Mouse (Mus musculus) CH12.LX (cell line): Measurements from ENCODE around the gene Esrra. TPM values are rescaled to one million over a fixed set of nuclear protein-coding genes. Genes with fewer than 3 reads are reported as not detected.

Experiments
- DNase-seq: peaks from one replicate; pipeline ENCODE4 v3.0.0-alpha.2; 2013; ENCODE audit errors: extremely low read depth
- H3K27ac ChIP-seq: 2 replicates; pipeline ENCODE4 v1.5.1; 2012; ENCODE audit warnings: low read depth, mild to moderate bottlenecking, control low read depth, moderate library complexity; ENCODE audit not compliant: insufficient read depth
- H3K27me3 ChIP-seq: replicated peaks from 2 replicates; pipeline ENCODE3; 2012; ENCODE audit warnings: inconsistent platforms
- H3K36me3 ChIP-seq, 2 experiments: replicated peaks in 1 of 2; 2 replicates each; pipeline versions ENCODE3 to v1.6.1; 2012; ENCODE audit warnings: inconsistent platforms in 1 of 2, low read length in 1 of 2, mild to moderate bottlenecking in 1 of 2, mixed read lengths in 1 of 2, moderate library complexity in 1 of 2; ENCODE audit not compliant: control insufficient read depth in 1 of 2, insufficient read depth in 1 of 2
- H3K4me1 ChIP-seq, 2 experiments: 2 replicates each; pipeline ENCODE4 v1.6.1; 2012; ENCODE audit warnings: inconsistent platforms in 1 of 2, moderate library complexity in 1 of 2; ENCODE audit not compliant: insufficient read depth in 2 of 2, control insufficient read depth in 1 of 2
- H3K4me2 ChIP-seq: 2 replicates; pipeline ENCODE4 v1.6.1; 2012; ENCODE audit warnings: low read depth, mild to moderate bottlenecking, control low read depth; ENCODE audit not compliant: poor library complexity, insufficient read depth, severe bottlenecking
- H3K4me3 ChIP-seq, 3 experiments: fragments of 150-350 bp in 1 of 3; sonication (generic) in 1 of 3; replicated peaks in 1 of 3; 2 replicates each; pipeline versions ENCODE3 to v1.5.1; 2011 to 2012; ENCODE audit warnings: low read depth in 2 of 3, low read length in 2 of 3, mild to moderate bottlenecking in 2 of 3, moderate library complexity in 2 of 3, control low read depth in 1 of 3, improper control_type of control experiment in 1 of 3, inconsistent platforms in 1 of 3, mixed read lengths in 1 of 3; ENCODE audit not compliant: poor library complexity in 1 of 3
- H3K79me2 ChIP-seq: replicated peaks from 2 replicates; pipeline ENCODE4 v1.6.1; 2012; ENCODE audit warnings: mild to moderate bottlenecking, moderate library complexity; ENCODE audit not compliant: control insufficient read depth, poor library complexity, insufficient read depth, severe bottlenecking; ENCODE audit errors: extremely low read depth
- H3K9ac ChIP-seq: 2 replicates; pipeline ENCODE4 v1.6.1; 2012; ENCODE audit warnings: low read depth, mild to moderate bottlenecking, control low read depth, moderate library complexity; ENCODE audit not compliant: insufficient read depth
- H3K9me3 ChIP-seq: replicated peaks from 2 replicates; pipeline ENCODE3; 2012; ENCODE audit warnings: low read length, inconsistent platforms, mixed read lengths
- CHD1 ChIP-seq: IDR thresholded peaks from 2 replicates; pipeline ENCODE4 v1.6.1; 2012; ENCODE audit warnings: low read depth, low read length, improper control_type of control experiment, inconsistent platforms
- ELF1 ChIP-seq: IDR thresholded peaks from 2 replicates; pipeline ENCODE4 v1.6.1; 2014; ENCODE audit warnings: low read depth, mild to moderate bottlenecking, inconsistent platforms, low read length, improper control_type of control experiment
- HCFC1 ChIP-seq: IDR thresholded peaks from 2 replicates; pipeline ENCODE4 v1.6.1; 2012; ENCODE audit warnings: low read depth, mild to moderate bottlenecking, inconsistent platforms, low read length, improper control_type of control experiment
- IRF4 ChIP-seq: IDR thresholded peaks from 2 replicates; pipeline ENCODE4 v1.6.1; 2014; ENCODE audit warnings: low read depth, mild to moderate bottlenecking, inconsistent platforms, low read length, improper control_type of control experiment
- JUN ChIP-seq: IDR thresholded peaks from 2 replicates; pipeline ENCODE4 v1.6.1; 2011; ENCODE audit warnings: low read depth, mild to moderate bottlenecking, low read length, improper control_type of control experiment, moderate library complexity; ENCODE audit not compliant: insufficient read depth
- JUND ChIP-seq: conservative IDR thresholded peaks from 2 replicates; pipeline ENCODE4 v1.6.1; 2011; ENCODE audit warnings: low read depth, low read length, improper control_type of control experiment
- KAT2A ChIP-seq: IDR thresholded peaks from 2 replicates; pipeline ENCODE4 v1.6.1; 2012; ENCODE audit warnings: low read length, improper control_type of control experiment, inconsistent platforms; ENCODE audit not compliant: insufficient replicate concordance
- MXI1 ChIP-seq: IDR thresholded peaks from 2 replicates; pipeline ENCODE4 v1.6.1; 2011; ENCODE audit warnings: mild to moderate bottlenecking, low read depth, low read length, improper control_type of control experiment
- NRF1 ChIP-seq: IDR thresholded peaks from 2 replicates; pipeline ENCODE4 v1.6.1; 2014; ENCODE audit warnings: low read depth, mild to moderate bottlenecking, inconsistent platforms, low read length, improper control_type of control experiment, moderate library complexity
- RAD21 ChIP-seq: IDR thresholded peaks from 2 replicates; pipeline ENCODE4 v1.6.1; 2011; ENCODE audit warnings: low read depth, mild to moderate bottlenecking, low read length, improper control_type of control experiment, moderate library complexity
- SMC3 ChIP-seq: IDR thresholded peaks from 2 replicates; pipeline ENCODE4 v1.6.1; 2011; ENCODE audit warnings: low read depth, low read length, improper control_type of control experiment
- TCF12 ChIP-seq: IDR thresholded peaks from 2 replicates; pipeline ENCODE4 v1.6.1; 2014; ENCODE audit warnings: low read depth, mild to moderate bottlenecking, inconsistent platforms, low read length, improper control_type of control experiment
- USF1 ChIP-seq: IDR thresholded peaks from 2 replicates; pipeline ENCODE4 v1.6.1; 2014; ENCODE audit warnings: low read depth, mild to moderate bottlenecking, inconsistent platforms, low read length, improper control_type of control experiment
- USF2 ChIP-seq: conservative IDR thresholded peaks from 2 replicates; pipeline ENCODE4 v1.6.1; 2011; ENCODE audit warnings: low read depth, low read length, improper control_type of control experiment
- ZC3H11A ChIP-seq: IDR thresholded peaks from 2 replicates; pipeline ENCODE4 v1.6.1; 2012; ENCODE audit warnings: low read depth, mild to moderate bottlenecking, inconsistent platforms, low read length, improper control_type of control experiment
- ZMIZ1 ChIP-seq: IDR thresholded peaks from 2 replicates; pipeline ENCODE4 v1.6.1; 2012; ENCODE audit warnings: low read depth, mild to moderate bottlenecking, inconsistent platforms, low read length, improper control_type of control experiment
- ZNF384 ChIP-seq: IDR thresholded peaks from 2 replicates; pipeline ENCODE4 v1.6.1; 2012; ENCODE audit warnings: low read depth, low read length, improper control_type of control experiment, inconsistent platforms
- dilution Hi-C: fragments of 300-500 bp; cut with MboI; formaldehyde crosslinking; loops from 2 replicates; pipeline ENCODE4 v1.14.3; 2020; ENCODE audit warnings: low sequenced_read_pairs; ENCODE audit not compliant: extremely low pct_unique_long_range_greater_than_20kb, extremely low pct_ligation_motif_present
- in situ Hi-C: fragments of 300-500 bp; cut with MboI; formaldehyde crosslinking; loops from 3 replicates; pipeline ENCODE4 v1.14.3; 2019; ENCODE audit warnings: low sequenced_read_pairs, low pct_ligation_motif_present, low pct_unique_long_range_greater_than_20kb, mixed read lengths
- polyA plus RNA-seq: library from polyadenylated mRNA; unstranded; fragments of >175 nt; gene quantifications from 2 replicates; pipeline ENCODE4 v1.2.1, GENCODE M21; 2012; ENCODE audit warnings: low read depth; ENCODE audit not compliant: insufficient read length
- total RNA-seq, 2 experiments: library from RNA; depleted of rRNA; stranded (reverse); fragments of 300-350 nt in 1 of 2; fragments of >200 nt in 1 of 2; gene quantifications; 2 replicates each; pipeline ENCODE4 v1.2.3; 2012 to 2014

The Esrra gene
- total and polyA plus RNA-seq, 3 experiments = 13.6 to 28.7 (median 15.6) TPM

- dilution Hi-C loops = no loop called here
- no peak overlapping the region for H3K27ac ChIP-seq
- no peak overlapping the region for H3K4me3 ChIP-seq
- H3K4me1 ChIP-seq = peaks cover 6 to 12% of the 10 kb centered on the region in 2 experiments
- peaks cover 2% of the 10 kb centered on the region for H3K9me3 ChIP-seq
- H3K9ac ChIP-seq = no peak overlapping the region
- H3K36me3 ChIP-seq = no peaks in the 10 kb centered on the region
- H3K4me2 ChIP-seq = no peak overlapping the region
- DNase-seq = no peak
- no peaks in the 10 kb centered on the region for H3K79me2 ChIP-seq
- H3K27me3 ChIP-seq = no peaks in the 10 kb centered on the region
- TF ChIP-seq ZC3H11A (no peak), ZNF384 (no peak), NRF1 (no peak), USF2 (peak; percentile 27; the same call in 1 of the 2 replicates), SMC3 (no peak), MXI1 (no peak), ELF1 (no peak)
- in situ Hi-C loops = no loop called here
Observed at GRCm38 (mm10) chr19:6876799-6877198, 44.8 kb downstream of the Esrra start.

GRCm38 (mm10) chr19:6875834-6876233 is 45.8 kb downstream of the Esrra start:
- TF ChIP-seq ZMIZ1 (no peak), RAD21 (no peak), USF1 (no peak), ELF1 (no peak), JUND (no peak), IRF4 (no peak), KAT2A (no peak), HCFC1 (no peak), TCF12 (no peak), CHD1 (no peak), JUN (no peak)
- H3K79me2 ChIP-seq = no peaks in the 10 kb centered on the region
- no peak overlapping the region for H3K9ac ChIP-seq
- peaks cover 8 to 22% of the 10 kb centered on the region in 2 experiments for H3K4me1 ChIP-seq
- H3K4me3 ChIP-seq = no peak overlapping the region
- in situ Hi-C loops (no loop called here), dilution Hi-C loops (no loop called here)
- DNase-seq = no peak
- H3K9me3 ChIP-seq = peaks cover 2% of the 10 kb centered on the region
- no peaks in the 10 kb centered on the region for H3K27me3 ChIP-seq
- no peaks in the 10 kb centered on the region for H3K36me3 ChIP-seq
- H3K27ac ChIP-seq = no peak overlapping the region
- H3K4me2 ChIP-seq = no peak overlapping the region
